Mouse (Mus musculus) thymus, adult 2 months (tissue): Measurements from ENCODE around the gene Utrn. TPM values are rescaled to one million over a fixed set of nuclear protein-coding genes. Genes with fewer than 3 reads are reported as not detected.

Experiments
- DNase-seq: peaks from one replicate; pipeline ENCODE4 v3.0.0; 2021
- H3K27ac ChIP-seq: fragments of 200-500 bp; 2 replicates; pipeline ENCODE4 v1.5.1; 2012; ENCODE audit warnings: low read length, control low read depth; ENCODE audit not compliant: control insufficient read depth, insufficient read depth
- H3K27me3 ChIP-seq: fragments of 200-500 bp; 2 replicates; pipeline ENCODE4 v1.6.1; 2012; ENCODE audit warnings: mild to moderate bottlenecking, low read length, moderate library complexity, mixed read lengths; ENCODE audit not compliant: control insufficient read depth, insufficient read depth
- H3K36me3 ChIP-seq: fragments of 200-500 bp; 2 replicates; pipeline ENCODE4 v1.6.1; 2012; ENCODE audit warnings: mild to moderate bottlenecking, low read length, moderate library complexity; ENCODE audit not compliant: control insufficient read depth, insufficient read depth
- H3K4me1 ChIP-seq: fragments of 200-500 bp; replicated peaks from 2 replicates; pipeline ENCODE4 v1.6.1; 2012; ENCODE audit warnings: low read length; ENCODE audit not compliant: control insufficient read depth, insufficient read depth
- H3K4me3 ChIP-seq: fragments of 200-500 bp; 2 replicates; pipeline ENCODE4 v1.5.1; 2012; ENCODE audit warnings: mild to moderate bottlenecking, low read length, control low read depth, moderate library complexity; ENCODE audit not compliant: control insufficient read depth, insufficient read depth
- CTCF ChIP-seq: fragments of 200-500 bp; IDR thresholded peaks from 2 replicates; pipeline ENCODE4 v1.5.1; 2012; ENCODE audit warnings: mild to moderate bottlenecking, control low read depth, low read length, moderate library complexity, borderline replicate concordance; ENCODE audit not compliant: control insufficient read depth, poor library complexity, insufficient read depth; ENCODE audit errors: extremely low read depth
- POLR2A ChIP-seq: fragments of 200-500 bp; IDR thresholded peaks from 2 replicates; pipeline ENCODE4 v1.6.1; 2012; ENCODE audit warnings: mild to moderate bottlenecking, low read length, control low read depth, moderate library complexity; ENCODE audit not compliant: control insufficient read depth, poor library complexity, insufficient read depth; ENCODE audit errors: extremely low read depth
- WGBS: fragments of 180-500 bp; shearing (Covaris S2); methylation state at CpG from one replicate; pipeline ENCODE4 v1.1.7; 2018; 5-methylcytosine and 5-hydroxymethylcytosine counted together
- polyA plus RNA-seq: library from polyadenylated mRNA; depleted of rRNA; stranded (reverse); fragments of >200 nt; gene quantifications from 2 replicates; pipeline ENCODE4 v1.2.3, GENCODE M21; 2012

Utrn gene
- polyA plus RNA-seq, 1 experiment, result 30.3 TPM

DNA sequence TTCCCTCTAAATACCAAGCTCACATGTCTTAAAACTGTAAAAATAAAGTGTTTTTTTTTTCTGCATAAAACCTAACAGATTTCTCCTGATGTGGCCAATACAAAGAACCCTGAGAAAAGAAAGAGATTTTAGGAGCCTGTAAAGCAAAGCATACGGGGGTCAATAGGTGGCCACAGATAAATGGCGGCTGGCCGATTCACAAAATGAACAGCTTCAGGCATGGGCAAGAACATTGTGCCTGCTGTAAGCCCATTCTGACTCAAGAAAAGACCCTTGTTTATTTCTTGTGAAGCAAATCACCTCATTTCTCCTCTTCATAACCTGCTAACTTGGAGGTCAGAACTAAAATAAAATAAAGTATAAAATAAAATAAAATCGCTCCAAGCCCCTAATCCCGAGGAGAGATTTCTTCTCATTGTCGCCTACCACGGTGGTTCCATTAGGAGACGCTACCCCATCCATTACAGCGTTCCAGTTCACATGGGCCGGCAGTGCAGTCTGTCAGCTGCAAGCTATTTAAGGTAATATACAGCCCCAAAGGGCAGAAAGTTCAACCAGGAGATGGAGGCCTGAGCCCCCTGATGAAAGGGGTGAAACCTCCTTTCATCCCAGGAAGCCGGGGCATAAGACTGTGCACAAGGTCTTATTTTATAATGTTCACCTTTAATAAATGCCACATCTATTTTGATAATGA, 316.8 kb downstream of the Utrn start:
- no peak for DNase-seq
- H3K4me1 ChIP-seq, result peaks cover 6% of the 10 kb centered on the region
- H3K27me3 ChIP-seq, result no peaks in the 10 kb centered on the region
- no peak for TF ChIP-seq CTCF
- no peak for TF ChIP-seq POLR2A
- no peak overlapping the region for H3K27ac ChIP-seq
- WGBS, result 96% methylated on average over 11 of the region's 11 CpGs
- no peaks in the 10 kb centered on the region for H3K36me3 ChIP-seq
- no peak overlapping the region for H3K4me3 ChIP-seq

- H3K4me3 ChIP-seq, result no peak overlapping the region
- peaks cover 6% of the 10 kb centered on the region for H3K4me1 ChIP-seq
- TF ChIP-seq CTCF (no peak), POLR2A (no peak)
- DNase-seq, result no peak
- 98% methylated on average over 5 of the region's 5 CpGs for WGBS
- H3K36me3 ChIP-seq, result no peaks in the 10 kb centered on the region
- no peak overlapping the region for H3K27ac ChIP-seq
- H3K27me3 ChIP-seq, result no peaks in the 10 kb centered on the region
Observed at GRCm38 (mm10) chr10:12551735-12552134, 317.4 kb downstream of the Utrn start.

DNA sequence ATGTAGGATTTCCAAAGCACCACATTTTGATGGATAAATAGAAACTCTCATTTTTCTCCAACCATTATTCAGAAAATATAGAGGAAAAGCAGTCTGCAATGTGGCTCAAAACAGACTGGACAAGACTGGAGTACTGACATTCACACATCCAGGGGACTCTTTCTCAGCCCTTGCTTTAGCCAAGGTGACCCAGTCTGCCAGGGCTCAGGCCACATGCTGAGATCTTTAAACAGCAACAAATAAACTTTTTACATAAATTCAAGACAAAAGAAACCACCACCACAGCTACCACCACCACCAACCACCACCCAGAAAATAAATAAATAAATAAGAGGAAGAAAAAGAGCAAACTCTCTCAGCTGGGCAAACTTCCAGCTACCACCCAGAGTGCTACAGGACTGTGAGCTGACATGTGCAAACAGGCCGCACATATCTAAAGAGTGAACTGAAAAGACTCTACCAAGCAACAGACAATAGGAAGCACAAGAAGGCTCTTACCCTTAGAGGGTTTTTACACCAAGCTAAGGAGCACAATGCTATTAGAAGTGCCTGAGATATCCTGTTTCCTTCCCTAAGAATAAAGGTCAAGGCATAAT, 319.1 kb downstream of the Utrn start:
- Histone ChIP-seq H3K36me3 (no peaks in the 10 kb centered on the region), H3K27ac (no peak overlapping the region), H3K27me3 (no peaks in the 10 kb centered on the region), H3K4me1 (peaks cover 6% of the 10 kb centered on the region), H3K4me3 (no peak overlapping the region)
- 20% methylated on average over 1 of the region's 1 CpGs for WGBS
- DNase-seq, result no peak
- no peak for TF ChIP-seq CTCF
- no peak for TF ChIP-seq POLR2A

GRCm38 (mm10) chr10:12549261-12549660, 319.9 kb downstream of the Utrn start:
- DNase-seq, result no peak
- 69% methylated on average over 5 of the region's 5 CpGs for WGBS
- Histone ChIP-seq H3K27me3 (no peaks in the 10 kb centered on the region), H3K4me3 (no peak overlapping the region), H3K4me1 (peaks cover 6% of the 10 kb centered on the region), H3K36me3 (no peaks in the 10 kb centered on the region), H3K27ac (no peak overlapping the region)
- no peak for TF ChIP-seq POLR2A

- TF ChIP-seq CTCF, result no peak
- TF ChIP-seq POLR2A, result no peak
- Histone ChIP-seq H3K36me3 (no peaks in the 10 kb centered on the region), H3K4me1 (peaks cover 6% of the 10 kb centered on the region), H3K27me3 (no peaks in the 10 kb centered on the region), H3K27ac (no peak overlapping the region), H3K4me3 (no peak overlapping the region)
- peak; percentile 6 for DNase-seq
- WGBS, result 5% methylated on average over 13 of the region's 13 CpGs
Observed at GRCm38 (mm10) chr10:12548616-12549084, 320.5 kb downstream of the Utrn start.

- H3K4me3 ChIP-seq, result no peak overlapping the region
- 84% methylated on average over 6 of the region's 6 CpGs for WGBS
- no peak overlapping the region for H3K27ac ChIP-seq
- H3K4me1 ChIP-seq, result peaks cover 6% of the 10 kb centered on the region
- DNase-seq, result no peak
- TF ChIP-seq POLR2A, result no peak
- TF ChIP-seq CTCF, result no peak
- H3K36me3 ChIP-seq, result no peaks in the 10 kb centered on the region
- H3K27me3 ChIP-seq, result no peaks in the 10 kb centered on the region
Observed at GRCm38 (mm10) chr10:12547037-12547625, 322.0 kb downstream of the Utrn start.
